Mouse (Mus musculus) cortical plate, adult 2 months (tissue): ENCODE results near the gene Crtam.

ENCODE experiments used
- CTCF ChIP-seq: fragments of 200-500 bp; IDR thresholded peaks from 2 replicates; pipeline ENCODE4 v1.5.1; 2011; ENCODE audit warnings: mild to moderate bottlenecking, control low read depth, low read length; ENCODE audit not compliant: insufficient read depth; ENCODE audit errors: extremely low read depth
- POLR2A ChIP-seq: fragments of 200-500 bp; IDR thresholded peaks from 2 replicates; pipeline ENCODE4 v1.6.1; 2011; ENCODE audit warnings: mild to moderate bottlenecking, low read length, control low read depth; ENCODE audit not compliant: insufficient read depth; ENCODE audit errors: extremely low read depth

DNA sequence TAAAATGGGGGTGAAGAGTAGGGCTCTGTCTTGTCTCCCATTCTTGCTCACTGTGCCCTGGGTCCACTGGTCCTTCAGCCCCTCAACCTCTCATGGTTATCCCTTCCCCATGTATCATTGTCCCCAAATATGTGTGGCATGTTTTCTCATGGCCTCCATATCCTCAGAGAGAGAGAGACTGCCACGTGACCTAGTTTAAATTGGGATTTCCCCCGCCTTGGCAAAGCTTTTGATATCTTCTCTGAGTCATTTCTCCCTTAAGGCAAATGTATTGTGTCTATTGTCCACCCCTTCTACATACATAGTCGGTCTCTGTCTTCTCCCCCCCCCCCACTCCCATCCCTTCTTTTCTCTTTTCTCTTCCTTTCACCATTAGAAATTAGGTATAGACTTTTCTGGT is 71.1 kb downstream of the Crtam start:
- TF ChIP-seq CTCF (no peak), POLR2A (no peak)
